Mouse (Mus musculus): Measurements from ENCODE around the gene Dock4. TPM values are rescaled to one million over a fixed set of nuclear protein-coding genes. Genes with fewer than 3 reads are reported as not detected.

Gene Dock4
- 10 to 100 TPM; 90.2 to 93.0 TPM for total RNA-seq (2021)

- intact Hi-C loops (cut with DNase I): loop anchor here (2.0 to 10.0 kb wide), 3 partner anchors 183 to 369 kb away; no protein-coding TSS in a partner anchor
- DNase-seq (ENCODE audit: low spot score in 2 of 2): peak; percentile 98 to 100
Observed at GRCm38 (mm10) chr12:40445648-40446449, at the start of gene Dock4, which contains the start of gene Zfp277. Dock4 (plus strand) TSS chr12:40445952. Zfp277 (minus strand) TSS chr12:40445902.

- no peak for DNase-seq (ENCODE audit: low spot score in 2 of 2)
- intact Hi-C loops (cut with DNase I): no loop called here
Observed at GRCm38 (mm10) chr12:40398916-40399315, 46.8 kb upstream of the Dock4 start.

GRCm38 (mm10) chr12:40399386-40399785, 46.4 kb upstream of the Dock4 start:
- intact Hi-C loops (cut with DNase I): no loop called here
- DNase-seq (ENCODE audit: low spot score in 2 of 2): no peak

- intact Hi-C loops (cut with DNase I): no loop called here
- DNase-seq (ENCODE audit: low spot score in 2 of 2): no peak
Observed at GRCm38 (mm10) chr12:40399812-40400211, 45.9 kb upstream of the Dock4 start.

- peak; percentile 43 to 75 for DNase-seq (ENCODE audit: low spot score in 2 of 2)
- intact Hi-C loops (cut with DNase I): no loop called here
Observed at GRCm38 (mm10) chr12:40414682-40415311, 31.0 kb upstream of the Dock4 start.

GRCm38 (mm10) chr12:40415312-40415925, 30.3 kb upstream of the Dock4 start:
- peak in 1 of 2 experiments; percentile 16 for DNase-seq (ENCODE audit: low spot score in 2 of 2)
- intact Hi-C loops (cut with DNase I): no loop called here

GRCm38 (mm10) chr12:40417257-40417656, 28.5 kb upstream of the Dock4 start:
- DNase-seq (ENCODE audit: low spot score in 2 of 2): no peak
- intact Hi-C loops (cut with DNase I): no loop called here

- DNase-seq (ENCODE audit: low spot score in 2 of 2): no peak
- intact Hi-C loops (cut with DNase I): no loop called here
Observed at GRCm38 (mm10) chr12:40424991-40425390, 20.8 kb upstream of the Dock4 start.

- DNase-seq (ENCODE audit: low spot score in 2 of 2): no peak
- intact Hi-C loops (cut with DNase I): no loop called here
Observed at GRCm38 (mm10) chr12:40427606-40428005, 18.1 kb upstream of the Dock4 start.

GRCm38 (mm10) chr12:40429976-40430375, 15.8 kb upstream of the Dock4 start:
- intact Hi-C loops (cut with DNase I): no loop called here

GRCm38 (mm10) chr12:40431075-40431474, 14.7 kb upstream of the Dock4 start:
- intact Hi-C loops (cut with DNase I): no loop called here
- no peak for DNase-seq (ENCODE audit: low spot score in 2 of 2)

More at GRCm38 (mm10) chr12:40429976-40430375, 15.8 kb upstream of the Dock4 start:
- DNase-seq (ENCODE audit: low spot score in 2 of 2): no peak

- intact Hi-C loops (cut with DNase I): no loop called here
- peak in 1 of 2 experiments; percentile 24 for DNase-seq (ENCODE audit: low spot score in 2 of 2)
Observed at GRCm38 (mm10) chr12:40434101-40434500, 11.7 kb upstream of the Dock4 start.

- intact Hi-C loops (cut with DNase I): no loop called here
- DNase-seq (ENCODE audit: low spot score in 2 of 2): no peak
Observed at GRCm38 (mm10) chr12:40438049-40438448, 7.7 kb upstream of the Dock4 start.

GRCm38 (mm10) chr12:40445206-40445605, 546 bp upstream of the Dock4 start:
- DNase-seq (ENCODE audit: low spot score in 2 of 2): no peak
- intact Hi-C loops (cut with DNase I): loop anchor here (5.0 to 10.0 kb wide), 2 partner anchors 232 to 370 kb away; no protein-coding TSS in a partner anchor

GRCm38 (mm10) chr12:40446450-40447381, 964 bp downstream of the Dock4 start:
- DNase-seq (ENCODE audit: low spot score in 2 of 2): peak; percentile 37 to 57
- intact Hi-C loops (cut with DNase I): loop anchor here (2.0 to 10.0 kb wide), 3 partner anchors 184 to 368 kb away; no protein-coding TSS in a partner anchor

- intact Hi-C loops (cut with DNase I): loop anchor here (2.0 to 10.0 kb wide), 3 partner anchors 185 to 367 kb away; no protein-coding TSS in a partner anchor
- DNase-seq (ENCODE audit: low spot score in 2 of 2): peak; percentile 28 to 30
Observed at GRCm38 (mm10) chr12:40447561-40448355, 2.0 kb downstream of the Dock4 start.

- DNase-seq (ENCODE audit: low spot score in 2 of 2): no peak
- intact Hi-C loops (cut with DNase I): loop anchor here (5.0 to 10.0 kb wide), 2 partner anchors 228 to 366 kb away; no protein-coding TSS in a partner anchor
Observed at GRCm38 (mm10) chr12:40449119-40449795, 3.5 kb downstream of the Dock4 start.

- no peak for DNase-seq (ENCODE audit: low spot score in 2 of 2)
- intact Hi-C loops (cut with DNase I): no loop called here
Observed at GRCm38 (mm10) chr12:40456517-40456916, 10.8 kb downstream of the Dock4 start.

All from left cerebral cortex, postnatal 25 days (tissue).